Comparison of ENCODE assay signal across 15 mouse cellular contexts in genomic region chr8:84297029-84297785, GRCm38 (mm10).
"Had no signal": no experiment of that assay in that cellular context is flagged by ENCODE, and none has a peak within 500 bp of the region (broad histone marks: within the 10 kb centered on the region; RNA-seq: fewer than 3 reads in every experiment).

No protein-coding gene starts in this region.

- ATAC-seq: midbrain, embryonic 13.5 days; midbrain, embryonic 15.5 days had no signal

- H3K36me3 ChIP-seq: midbrain, embryonic 13.5 days; midbrain, embryonic 15.5 days; neural tube, embryonic 12.5 days had no signal

- DNase-seq: lung, adult 18-20 months; lung, embryonic 14.5 days; lung, postnatal 10 days; retina, postnatal 1 day; right cerebral cortex, adult 18-20 months; right cerebral cortex, postnatal 25 days; right cerebral cortex, postnatal 4 days; spleen, adult 18-20 months; thymus, adult 18-20 months; thymus, postnatal 14 days; thymus, postnatal 36 days had no signal

- H3K27me3 ChIP-seq: midbrain, embryonic 13.5 days; midbrain, embryonic 15.5 days; neural tube, embryonic 12.5 days had no signal

- H3K4me1 ChIP-seq: megakaryocyte, embryonic 14.5 days; midbrain, embryonic 13.5 days; midbrain, embryonic 15.5 days; neural tube, embryonic 12.5 days had no signal

- H3K9me3 ChIP-seq: midbrain, embryonic 13.5 days; midbrain, embryonic 15.5 days had no signal

- H3K4me3 ChIP-seq: megakaryocyte, embryonic 14.5 days; midbrain, embryonic 13.5 days; midbrain, embryonic 15.5 days; neural tube, embryonic 12.5 days had no signal
